ENCODE assay signal across 12 mouse cellular contexts in the genomic region with DNA sequence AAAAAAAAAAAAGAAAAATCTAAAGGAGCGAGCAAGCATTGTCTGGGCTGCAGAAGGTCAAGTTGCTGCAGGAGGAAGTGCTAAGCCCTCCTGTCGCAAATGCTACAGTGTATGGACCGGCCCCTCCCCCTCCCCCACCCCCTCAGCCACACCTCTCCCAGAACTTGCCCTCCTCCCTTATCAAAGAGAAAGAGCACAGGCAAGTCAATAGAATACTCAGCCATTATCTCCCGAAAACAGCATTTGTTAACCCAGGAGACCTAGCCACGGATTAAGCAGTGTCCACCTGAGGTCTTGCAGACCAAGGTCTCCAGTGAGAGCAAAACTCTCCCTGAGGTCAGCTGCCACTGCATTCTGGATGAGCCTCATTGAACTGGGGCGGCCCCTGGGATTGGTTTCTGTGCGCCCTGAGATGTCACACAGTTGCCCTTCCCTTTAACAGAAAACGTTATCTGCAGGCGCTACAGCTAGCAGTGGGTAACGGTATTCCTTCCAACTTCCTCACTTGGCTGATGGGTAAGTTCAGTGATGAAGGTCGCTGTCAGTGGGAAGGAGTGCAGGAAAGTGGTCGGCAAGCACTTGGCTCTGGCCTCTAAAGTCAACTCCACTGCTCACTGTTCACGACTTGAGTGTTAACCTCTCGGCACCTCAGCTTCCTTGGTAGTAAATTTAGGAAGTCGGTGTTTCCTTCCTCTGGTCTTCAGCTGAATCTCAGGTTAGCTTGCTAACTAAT.
DNase-seq lines count a peak whose midpoint lies in the region; ATAC-seq and TF ChIP-seq lines count a peak whose summit lies in the region.
"Had no signal": no experiment of that assay in that cellular context is flagged by ENCODE, and none has a peak within 500 bp of the region (broad histone marks: within the 10 kb centered on the region; RNA-seq: fewer than 3 reads in every experiment).

No protein-coding gene starts in this region.

- H3K4me1 ChIP-seq in heart, embryonic 13.5 days = peaks cover 40% of the 10 kb centered on the region
- H3K4me1 ChIP-seq in intestine, postnatal 0 days (replicated peaks; ENCODE audit: control insufficient read depth, insufficient read depth, low read length) = no peaks in the 10 kb centered on the region

- DNase-seq in heart, postnatal 25 days (ENCODE audit: low spot score) = no peak
- DNase-seq in CD4-positive, CD25-positive, alpha-beta regulatory T cell, adult 2 months (ENCODE audit: low read depth, low spot score) = peak; percentile 41
- DNase-seq in naive thymus-derived CD4-positive, alpha-beta T cell, adult 2 months (ENCODE audit: low read depth) = peak; percentile 47
- no peak for DNase-seq in urinary bladder, adult 18-20 months (ENCODE audit: low spot score in 2 of 2)
- DNase-seq in ovary, adult 18-20 months (ENCODE audit: low spot score) = no peak
- DNase-seq in kidney, postnatal 36 days = no peak
- DNase-seq: adrenal gland, postnatal 14 days; kidney, postnatal 10 days; lung, postnatal 36 days had no signal

- H3K9ac ChIP-seq in heart, embryonic 13.5 days = 0 out of 2 replicates have a peak overlapping the region, but pooled peaks have one; percentile 33
- no peak overlapping the region for H3K9ac ChIP-seq in intestine, postnatal 0 days (ENCODE audit: low read depth, low read length)

- H3K4me2 ChIP-seq in heart, embryonic 13.5 days = peak overlapping the region; percentile 44
- 0 out of 2 replicates have a peak overlapping the region, but pooled peaks have one; percentile 6 for H3K4me2 ChIP-seq in intestine, postnatal 0 days (replicated peaks; ENCODE audit: low read depth)

- no peak for ATAC-seq in heart, embryonic 13.5 days (ENCODE audit: extremely low read depth, insufficient number of reproducible peaks, low FRiP score, low TSS enrichment)
- ATAC-seq in intestine, postnatal 0 days = no peak

- intact Hi-C loops in heart, postnatal 25 days (cut with DNase I) = no loop called here

- H3K9me3 ChIP-seq in heart, embryonic 13.5 days = no peaks in the 10 kb centered on the region
- no peaks in the 10 kb centered on the region for H3K9me3 ChIP-seq in intestine, postnatal 0 days (ENCODE audit: control insufficient read depth)

- H3K27ac ChIP-seq in heart, embryonic 13.5 days (replicated peaks) = peak overlapping the region; percentile 71
- H3K27ac ChIP-seq in intestine, postnatal 0 days (ENCODE audit: low read depth, low read length) = no peak overlapping the region

- no peaks in the 10 kb centered on the region for H3K36me3 ChIP-seq in heart, embryonic 13.5 days
- H3K36me3 ChIP-seq in intestine, postnatal 0 days (ENCODE audit: control insufficient read depth, insufficient read depth) = no peaks in the 10 kb centered on the region

- H3K4me3 ChIP-seq in heart, embryonic 13.5 days = no peak overlapping the region
- no peak overlapping the region for H3K4me3 ChIP-seq in intestine, postnatal 0 days (ENCODE audit: low read depth, low read length)

- no peaks in the 10 kb centered on the region for H3K27me3 ChIP-seq in heart, embryonic 13.5 days (replicated peaks)
- no peaks in the 10 kb centered on the region for H3K27me3 ChIP-seq in intestine, postnatal 0 days (replicated peaks; ENCODE audit: control insufficient read depth, insufficient read depth, low read length)
- H3K27me3 ChIP-seq: CH12.LX had no signal

- TF ChIP-seq CTCF in intestine, postnatal 0 days (IDR thresholded peaks at IDR 0.05; ENCODE audit: low read depth) = no peak

- 29% methylated on average over 15 of the region's 15 CpGs for WGBS in heart, embryonic 13.5 days
- WGBS in intestine, postnatal 0 days = 48% methylated on average over 15 of the region's 15 CpGs

Comparison
In these comparisons a context has a peak if more than half of its experiments do, and no peak if none do; other contexts are left out.
1. DNase-seq: peak in CD4-positive, CD25-positive, alpha-beta regulatory T cell, adult 2 months (single experiment) and naive thymus-derived CD4-positive, alpha-beta T cell, adult 2 months (single experiment); none in heart, postnatal 25 days (single experiment), urinary bladder, adult 18-20 months (0 of 2), ovary, adult 18-20 months (single experiment) and kidney, postnatal 36 days (0 of 2).